Mouse (Mus musculus) left cerebral cortex, postnatal 10 days (tissue): ENCODE data around the gene Larp1. TPM values are rescaled to one million over a fixed set of nuclear protein-coding genes. Genes with fewer than 3 reads are reported as not detected.

Source experiments
- DNase-seq, 2 experiments: peaks; one replicate each; pipeline ENCODE4 v3.0.0; 2021 to 2022; ENCODE audit warnings: low spot score in 2 of 2, mixed read lengths in 1 of 2; ENCODE audit errors: extremely low spot score in 1 of 2
- intact Hi-C: fragments of 180-260 bp; cut with DNase I; formaldehyde crosslinking; loops from one replicate; pipeline ENCODE4 v1.15.1; 2025
- total RNA-seq, 2 experiments: library from RNA; stranded (reverse); gene quantifications; 2 replicates each; pipeline ENCODE4 v1.2.3; 2021

Gene Larp1
- total RNA-seq, result 10 to 100 TPM; 86.2 to 89.1 TPM

DNA sequence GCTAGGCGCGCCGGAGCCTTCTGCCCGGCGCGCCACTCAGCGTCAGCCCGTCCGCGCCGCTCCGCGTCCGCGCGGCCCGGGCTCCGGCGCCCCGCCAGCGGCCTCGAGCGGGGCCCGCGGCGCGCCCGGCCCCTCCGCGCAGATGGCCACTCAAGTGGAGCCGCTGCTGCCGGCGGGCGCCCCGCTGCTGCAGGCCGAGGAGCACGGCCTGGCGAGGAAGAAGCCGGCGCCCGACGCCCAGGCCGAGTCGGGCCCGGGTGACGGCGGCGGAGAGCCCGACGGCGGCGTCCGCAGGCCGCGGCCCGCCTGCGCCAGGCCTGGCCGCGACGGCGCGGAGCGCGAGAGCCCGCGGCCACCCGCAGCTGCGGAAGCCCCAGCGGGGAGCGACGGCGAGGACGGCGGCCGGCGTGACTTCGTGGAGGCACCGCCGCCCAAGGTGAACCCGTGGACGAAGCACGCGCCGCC, at the start of gene Larp1:
Gene Larp1 (plus strand): TSS at position 14 of the 465 bp plus-strand sequence.
- intact Hi-C loops, result no loop called here
- DNase-seq, result no peak

DNA sequence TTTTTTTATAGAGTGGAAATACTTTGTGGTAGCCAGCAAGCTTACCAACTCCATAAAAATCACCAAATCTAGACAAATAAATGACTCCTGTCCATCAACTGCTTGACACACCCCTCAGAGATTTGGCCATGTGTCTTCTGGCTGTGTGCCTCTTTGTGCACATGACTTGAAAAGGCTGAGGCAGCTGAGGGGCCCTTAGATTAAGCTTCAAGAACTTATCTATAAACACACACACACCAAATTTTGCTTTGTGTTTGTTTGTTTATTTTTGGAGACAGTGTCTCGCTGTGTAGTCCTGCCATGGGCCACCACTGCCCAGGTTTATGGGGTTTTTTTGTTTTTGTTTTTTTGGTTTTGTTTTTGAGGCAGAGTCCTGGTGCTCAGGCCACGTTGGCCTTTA, 48.9 kb upstream of the Larp1 start:
- intact Hi-C loops, result loop anchor here (5.0 kb wide), 1 partner anchor 52 kb away; no protein-coding TSS in a partner anchor

DNA sequence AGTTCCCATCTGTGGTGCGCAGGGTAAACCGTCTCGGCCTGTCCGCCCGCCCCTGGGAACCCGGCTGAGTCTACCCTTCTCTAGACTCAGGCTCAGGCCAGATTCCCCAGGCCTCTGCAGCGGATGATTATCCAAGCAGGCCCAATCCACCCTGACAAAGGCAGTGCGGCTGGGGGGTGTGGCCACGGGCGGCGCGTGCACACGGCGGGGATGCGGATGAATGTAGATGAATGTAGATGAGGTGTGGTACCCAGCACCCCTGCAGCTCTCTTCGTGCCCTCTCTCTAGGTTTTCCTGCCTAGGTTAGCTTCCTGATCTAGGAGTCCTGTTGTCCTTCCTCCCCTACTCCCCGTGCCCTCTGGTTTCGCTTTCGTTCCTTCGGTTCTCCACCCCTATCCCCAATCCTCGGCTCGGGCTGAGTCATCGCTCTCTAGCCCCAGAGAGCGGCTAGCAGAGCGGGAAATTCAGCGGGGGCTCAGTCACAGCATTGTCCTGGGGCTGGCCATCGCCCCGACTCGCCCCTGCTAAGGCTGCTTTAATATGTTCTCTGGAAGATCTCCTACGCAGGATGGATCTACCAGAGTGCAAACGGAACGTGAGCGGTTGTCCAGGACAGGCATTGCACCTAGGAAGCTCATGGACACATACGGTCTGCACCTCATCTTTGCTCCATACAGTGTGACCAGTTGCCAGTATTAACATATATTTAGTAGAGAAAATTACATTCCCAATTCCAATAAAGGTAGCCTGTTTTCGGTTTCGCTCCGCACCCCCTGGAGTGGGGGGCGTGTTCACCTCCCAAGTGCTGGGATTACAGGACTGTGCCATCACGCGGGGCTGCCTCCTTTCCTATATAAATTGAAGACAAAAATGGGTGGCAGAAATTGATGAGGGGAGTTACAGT, 46.2 kb upstream of the Larp1 start:
- intact Hi-C loops, result loop anchor here (5.0 kb wide), 1 partner anchor 50 kb away; no protein-coding TSS in a partner anchor
- DNase-seq, result peak; percentile 73 to 90

More for the DNA sequence above, 48.9 kb upstream of the Larp1 start:
- DNase-seq, result no peak

DNA sequence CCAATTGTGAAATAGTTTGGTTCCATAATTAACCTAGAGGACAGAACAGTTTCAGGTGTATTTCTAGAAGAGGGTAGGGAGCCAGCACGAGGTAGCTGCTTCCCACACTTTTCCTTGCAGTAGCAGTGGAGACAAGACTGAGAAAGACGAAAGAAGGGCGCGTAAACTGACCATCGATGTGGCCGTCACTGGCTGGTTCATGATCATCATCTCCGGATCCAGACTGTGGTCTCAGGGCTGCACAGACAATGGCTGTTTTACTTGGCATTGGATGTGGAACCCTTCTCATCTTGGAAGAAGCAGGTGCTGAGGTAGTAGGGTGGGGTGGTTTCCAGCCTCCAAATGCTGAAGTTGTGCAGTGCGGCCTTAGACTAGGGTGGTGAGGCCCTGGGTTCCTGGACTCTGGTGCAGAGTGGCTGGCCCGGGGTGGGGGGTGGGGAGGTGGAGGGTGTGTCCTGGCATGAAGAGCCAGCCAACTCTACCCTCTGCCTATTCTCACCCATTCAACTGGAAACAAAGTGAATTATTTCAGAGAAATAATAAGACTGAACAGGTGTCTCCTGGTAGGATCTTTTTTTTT, 45.5 kb upstream of the Larp1 start:
- intact Hi-C loops, result loop anchor here (5.0 kb wide), 1 partner anchor 49 kb away; no protein-coding TSS in a partner anchor
- no peak for DNase-seq

DNA sequence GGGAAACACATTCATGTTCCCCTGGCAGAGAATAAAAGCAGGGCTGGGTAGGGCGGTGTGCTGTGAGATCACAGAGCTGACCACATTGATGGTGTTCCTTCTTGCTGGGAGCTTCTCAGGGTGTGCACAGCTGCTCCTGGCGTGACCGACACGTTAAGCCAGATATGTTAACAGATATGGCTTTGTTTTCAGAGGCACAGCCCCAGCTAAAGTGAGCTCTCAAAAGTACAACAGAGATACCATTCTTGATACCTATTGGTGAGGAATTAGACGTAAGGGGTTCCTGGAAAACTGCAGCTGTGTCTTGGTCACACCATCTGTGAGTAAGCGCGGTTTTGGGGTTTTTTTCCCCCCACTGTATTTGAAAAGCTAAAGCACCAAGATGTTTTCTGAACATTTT, 42.2 kb upstream of the Larp1 start:
- no peak for DNase-seq
- intact Hi-C loops, result no loop called here

DNA sequence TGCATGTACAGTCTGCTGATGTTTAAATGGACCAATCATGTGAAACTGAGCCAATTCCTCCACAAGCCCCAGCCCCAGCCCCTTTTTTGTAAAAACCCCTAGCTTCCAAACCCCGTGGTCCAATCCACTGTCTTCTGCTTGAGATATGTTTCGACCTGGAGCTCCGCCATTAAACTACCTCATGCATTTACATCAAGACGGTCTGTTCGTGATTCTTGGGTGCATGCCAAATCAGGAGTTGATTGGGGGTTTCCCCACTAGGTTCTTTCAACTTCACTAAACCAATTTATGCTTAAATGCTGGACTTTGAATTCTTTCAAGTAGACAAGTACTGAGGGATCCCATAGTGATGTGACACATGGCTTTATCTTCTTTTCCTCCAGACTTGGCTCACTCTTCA, 40.6 kb upstream of the Larp1 start:
- intact Hi-C loops, result no loop called here

DNA sequence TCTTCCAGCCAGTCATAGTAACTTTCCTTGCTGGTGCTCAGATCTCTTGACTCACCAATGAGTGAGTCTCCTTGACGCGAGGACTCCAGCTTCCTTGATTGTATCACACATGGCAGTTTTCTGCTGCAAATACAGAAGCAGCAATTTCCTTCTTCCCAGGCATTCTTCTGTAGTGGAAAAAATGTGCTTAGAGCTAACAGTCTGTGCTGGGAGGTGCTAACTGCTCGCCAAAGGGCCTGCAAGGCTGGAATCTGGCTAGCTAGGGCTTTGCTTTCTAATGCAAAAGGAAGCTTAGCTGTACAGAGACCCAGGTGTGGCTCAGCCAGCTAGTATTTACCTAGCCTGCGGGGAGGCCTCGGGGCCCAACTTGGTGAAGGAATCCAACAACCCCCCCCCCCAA, 38.3 kb upstream of the Larp1 start:
- DNase-seq, result no peak
- intact Hi-C loops, result no loop called here

More for the DNA sequence above, 40.6 kb upstream of the Larp1 start:
- no peak for DNase-seq

DNA sequence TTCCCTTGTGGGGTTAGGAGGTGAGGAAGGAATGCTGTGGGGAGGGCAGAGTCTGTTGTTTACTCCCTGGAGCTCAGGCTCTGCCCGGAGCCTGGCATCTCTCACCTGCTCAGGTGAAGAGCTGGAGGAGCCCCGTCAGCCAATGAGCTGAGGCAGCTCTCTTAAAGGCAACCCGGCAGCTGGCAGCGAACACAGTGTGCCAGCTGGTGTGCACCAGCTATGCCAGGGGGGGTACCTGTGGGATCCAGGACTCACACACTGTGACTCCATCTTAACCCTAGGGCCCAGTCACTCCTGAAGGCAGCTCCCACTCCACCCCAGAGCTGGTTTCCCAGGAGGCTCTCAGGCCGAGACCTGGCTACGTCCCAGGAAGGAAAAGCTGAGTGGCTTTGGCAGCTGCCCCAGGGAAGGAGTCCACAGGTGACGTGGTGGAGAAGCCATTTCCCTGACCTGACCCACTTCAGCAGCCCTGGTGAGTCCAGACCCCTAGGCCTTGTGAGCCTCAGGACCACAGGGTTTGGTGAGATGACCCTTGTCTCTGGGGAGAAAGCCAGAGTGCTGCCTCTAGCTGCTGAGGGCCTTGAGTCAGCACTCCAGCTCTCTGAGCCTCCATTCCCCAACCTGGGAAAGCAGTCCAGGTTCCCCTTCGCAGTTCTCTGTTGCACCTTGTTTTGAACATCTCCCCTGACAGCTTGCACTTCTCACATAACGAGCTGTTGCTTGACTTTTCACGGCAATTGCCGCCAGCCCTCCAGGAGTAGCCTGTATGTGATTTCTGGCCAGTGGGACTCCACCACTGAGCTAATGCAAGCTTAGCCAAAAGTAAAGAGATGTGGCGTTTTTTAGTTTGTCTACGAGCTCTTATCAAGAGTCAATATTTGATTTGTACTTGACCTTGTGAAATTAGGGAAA, 35.6 kb upstream of the Larp1 start:
- DNase-seq, result no peak
- intact Hi-C loops, result no loop called here

DNA sequence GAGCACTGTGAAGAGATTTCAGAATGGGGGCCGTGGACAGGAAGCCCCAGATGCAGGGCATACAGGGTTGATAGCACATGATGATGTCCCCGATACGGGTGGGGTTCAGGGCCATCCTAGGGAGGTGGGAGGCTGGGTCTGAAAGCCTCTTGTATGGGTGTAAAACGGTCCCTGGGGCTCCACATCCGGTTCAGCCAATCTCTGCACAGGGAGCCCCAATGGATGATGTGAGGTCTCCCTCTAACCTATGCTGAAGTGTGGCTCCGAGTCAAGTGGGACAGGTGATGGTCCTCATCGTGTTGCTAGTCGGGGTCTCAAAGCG, 35.0 kb upstream of the Larp1 start:
- intact Hi-C loops, result no loop called here

DNA sequence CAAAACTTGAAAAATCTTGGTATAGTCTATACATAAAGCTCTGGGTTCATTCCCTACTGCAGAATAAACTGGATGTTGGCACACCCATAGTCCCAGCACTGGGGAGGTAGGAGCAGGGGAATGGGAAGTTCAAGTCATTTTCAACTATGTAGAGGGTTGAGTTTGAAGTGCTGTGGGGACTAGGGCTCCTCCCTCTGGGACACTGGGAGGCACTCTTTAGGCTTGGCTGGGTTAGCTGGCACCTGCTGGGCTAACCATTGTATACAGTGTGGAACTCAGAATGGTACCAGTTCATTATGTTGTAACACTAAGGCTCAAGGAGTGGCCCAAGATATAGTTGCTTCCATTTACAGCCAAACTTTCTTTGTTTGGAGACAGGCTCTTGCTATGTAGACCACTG, 33.0 kb upstream of the Larp1 start:
- DNase-seq, result no peak
- intact Hi-C loops, result no loop called here

More for the DNA sequence above, 35.0 kb upstream of the Larp1 start:
- no peak for DNase-seq

DNA sequence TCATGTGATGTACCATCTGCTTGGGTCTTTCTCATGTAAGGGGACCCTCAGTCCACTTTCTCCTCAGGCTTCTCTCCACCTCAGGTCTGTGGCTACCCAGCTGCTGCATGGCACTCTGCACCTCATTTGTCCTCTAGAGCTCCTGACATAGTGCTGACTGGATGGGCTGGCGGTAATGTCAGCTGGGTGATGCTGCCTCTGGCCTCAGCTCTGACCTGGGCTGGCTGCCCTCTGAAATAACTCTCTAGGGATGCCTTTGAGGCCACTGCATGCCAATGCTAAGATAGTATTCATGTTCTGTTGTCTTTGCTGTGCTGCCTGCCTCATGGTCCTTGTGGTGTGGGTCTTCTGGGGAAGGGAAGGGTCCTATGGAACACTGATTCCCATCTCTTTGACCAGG, 31.2 kb upstream of the Larp1 start:
- intact Hi-C loops, result no loop called here
- DNase-seq, result no peak

DNA sequence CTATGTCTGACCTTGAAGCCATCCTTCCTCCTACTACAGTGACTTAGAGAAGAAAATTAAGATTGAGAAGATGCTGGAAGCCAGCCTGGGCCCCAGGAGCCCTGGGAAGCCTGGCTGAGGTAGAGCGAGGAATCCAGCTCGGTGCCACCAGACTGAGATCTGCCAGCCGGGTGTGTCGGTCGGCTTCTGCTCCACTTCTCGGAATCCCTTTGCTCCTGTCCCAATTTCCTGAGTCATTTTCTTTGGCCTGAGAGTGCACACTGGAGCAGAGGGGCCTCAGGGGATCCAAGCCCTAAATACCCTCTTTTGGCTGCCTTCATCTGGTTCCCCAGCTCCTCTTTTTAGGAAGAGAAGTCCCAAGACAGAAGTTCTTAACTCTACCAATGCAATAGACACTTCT, 29.2 kb upstream of the Larp1 start:
- no peak for DNase-seq

DNA sequence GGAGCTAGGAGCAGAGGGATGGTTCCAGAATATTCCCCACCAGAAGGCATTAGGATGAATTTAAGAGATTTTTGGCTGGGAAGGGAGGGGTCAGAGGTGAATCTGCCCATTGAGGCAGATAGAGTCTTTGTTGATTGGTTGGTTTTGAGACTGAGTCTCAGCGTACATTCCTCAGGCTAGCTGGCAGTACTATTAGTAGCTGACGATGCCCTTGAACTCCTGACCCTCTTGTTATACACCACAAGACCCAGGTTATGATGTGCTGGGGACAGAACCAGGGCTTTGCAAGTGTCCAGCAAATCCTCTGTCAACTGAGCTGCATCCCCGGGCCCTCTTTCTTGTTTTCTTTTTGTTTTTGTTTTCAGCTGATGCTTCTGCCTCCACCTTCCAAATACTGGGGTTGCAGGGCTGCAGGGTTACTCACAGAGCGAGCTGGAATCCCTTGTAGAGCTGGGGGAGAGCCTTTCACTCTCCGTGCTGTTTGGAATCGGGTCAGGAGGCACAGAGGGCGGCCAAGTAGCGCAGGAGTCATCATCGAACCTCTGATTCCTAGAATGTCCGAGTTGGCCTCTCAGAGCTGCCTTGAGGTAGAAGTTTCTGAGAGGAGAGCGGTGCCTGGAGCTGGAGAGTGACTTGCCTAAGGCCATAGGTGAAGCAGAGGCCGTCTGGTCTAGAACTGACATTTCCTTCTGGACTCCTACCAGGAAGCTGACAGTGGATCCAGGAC, 27.6 kb upstream of the Larp1 start:
- intact Hi-C loops, result no loop called here
- DNase-seq, result no peak

More for the DNA sequence above, 29.2 kb upstream of the Larp1 start:
- intact Hi-C loops, result no loop called here

DNA sequence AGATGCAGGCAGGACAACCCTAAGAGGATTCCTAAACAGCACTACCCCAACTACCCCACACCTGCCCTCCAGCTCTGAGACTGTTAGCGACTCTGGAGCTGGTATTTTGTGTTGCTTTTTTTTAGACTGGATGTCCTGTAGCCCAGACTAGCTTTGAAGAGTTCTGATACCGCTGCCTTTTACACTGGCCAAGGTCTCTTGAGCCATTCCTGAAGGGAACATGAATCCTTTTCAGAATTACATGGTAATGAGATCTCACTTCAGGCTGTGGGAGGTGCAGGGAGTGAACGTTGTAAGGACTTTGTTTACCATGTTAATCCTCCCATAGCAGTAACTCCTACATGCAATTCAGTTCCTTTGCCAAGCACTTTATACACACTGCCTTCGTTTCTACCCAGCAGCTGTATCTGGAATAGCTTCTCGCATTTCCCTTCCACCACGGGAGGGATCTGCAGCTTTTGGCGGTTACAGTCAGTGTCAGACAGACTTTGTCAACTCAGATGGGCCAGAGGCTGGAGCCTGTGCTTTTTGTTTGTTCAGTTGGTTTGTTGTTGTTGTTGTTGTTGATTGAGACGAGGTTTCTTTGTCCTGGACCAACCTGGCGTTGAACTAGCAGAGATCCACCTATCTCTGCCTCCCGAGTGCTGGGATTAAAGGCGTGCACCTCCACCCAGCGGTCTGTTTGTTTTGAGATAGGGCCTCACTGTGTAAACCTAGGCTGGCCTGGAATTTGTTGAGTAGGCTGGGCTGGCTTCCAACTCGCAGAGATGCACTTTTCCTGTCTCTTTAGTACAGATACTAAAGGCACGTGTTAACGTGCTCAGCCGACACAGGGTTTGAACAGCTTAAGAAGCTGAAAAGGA, 25.2 kb upstream of the Larp1 start:
- intact Hi-C loops, result no loop called here
- DNase-seq, result peak in 1 of 2 experiments; percentile 39

DNA sequence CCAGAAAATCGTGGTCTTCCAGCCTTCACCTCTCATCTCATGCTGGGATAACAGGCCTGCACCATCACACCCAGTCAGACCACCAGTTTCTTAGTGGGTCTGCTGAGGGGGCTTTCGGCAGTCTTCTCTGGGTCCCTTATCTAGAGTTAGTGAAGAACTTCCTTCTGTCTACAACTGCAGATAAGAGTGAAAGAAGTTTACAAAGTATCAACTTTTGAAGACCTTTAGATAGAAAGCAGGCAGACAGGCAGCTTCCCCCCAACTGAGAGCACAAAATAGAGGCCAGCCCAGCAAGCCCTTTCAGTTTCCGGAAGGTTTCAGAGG, 24.6 kb upstream of the Larp1 start:
- intact Hi-C loops, result no loop called here
- DNase-seq, result no peak

DNA sequence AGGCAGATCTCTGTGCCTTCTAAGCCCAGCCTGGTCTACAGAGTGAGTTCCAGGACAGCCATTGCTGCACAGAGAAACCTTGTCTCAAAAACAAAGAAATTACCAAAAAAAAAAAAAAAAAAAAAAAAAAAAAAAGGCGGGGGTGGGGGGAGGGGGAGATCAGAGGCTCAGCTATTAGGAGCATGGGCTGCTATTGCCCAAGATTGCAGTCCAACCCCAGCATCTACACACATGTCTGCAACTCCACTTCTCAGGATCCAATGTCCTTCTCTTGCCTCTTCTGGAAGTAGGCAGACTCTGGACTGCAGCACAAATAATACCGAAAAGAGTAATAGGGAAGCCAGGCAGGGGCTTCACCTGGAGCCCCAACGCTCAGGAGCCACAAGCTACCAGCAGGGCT, 23.4 kb upstream of the Larp1 start:
- intact Hi-C loops, result no loop called here
- no peak for DNase-seq

DNA sequence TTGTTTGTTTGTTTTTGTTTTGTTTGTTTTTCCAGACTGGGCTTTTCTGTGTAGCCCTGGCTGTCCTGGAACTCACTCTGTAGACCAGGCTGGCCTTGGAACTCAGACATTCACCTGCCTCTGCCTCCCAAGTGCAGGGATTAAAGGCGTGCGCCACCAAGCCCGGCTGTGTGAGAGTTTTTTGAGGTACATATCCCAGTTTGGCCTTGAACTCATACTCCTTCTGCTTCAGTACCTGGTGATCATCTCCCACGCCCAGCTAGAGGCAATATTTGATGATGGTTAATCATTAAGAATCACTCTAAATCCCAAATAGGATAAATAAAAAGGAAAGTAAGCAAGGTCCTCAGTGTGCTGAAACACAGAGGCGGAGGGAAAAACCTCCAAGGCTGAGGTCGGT, 22.8 kb upstream of the Larp1 start:
- no peak for DNase-seq
- intact Hi-C loops, result no loop called here

DNA sequence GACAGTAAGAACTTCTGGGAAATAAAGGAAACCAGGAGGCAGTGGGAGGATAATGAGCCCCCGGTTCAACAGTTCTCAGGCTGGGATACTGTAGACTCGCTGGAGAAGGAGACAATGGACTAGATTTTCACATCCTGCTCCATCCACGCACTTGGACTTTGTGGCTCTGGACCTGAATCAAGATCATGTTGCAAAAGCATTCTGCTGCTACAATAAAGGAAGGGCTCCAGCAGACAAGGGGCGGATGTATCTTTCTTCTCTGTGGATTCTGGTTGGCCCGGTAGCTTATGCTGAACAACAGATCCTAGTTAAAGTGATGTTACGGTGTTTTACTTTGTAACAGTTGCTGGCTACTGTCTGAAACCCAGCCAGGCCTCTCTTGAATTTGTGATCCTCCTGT, 22.4 kb upstream of the Larp1 start:
- DNase-seq, result no peak
- intact Hi-C loops, result no loop called here
